Mouse (Mus musculus) stomach, postnatal 0 days (tissue): ENCODE results near the gene Ttc39d.

ENCODE experiments used
- CTCF ChIP-seq: IDR thresholded peaks from 2 replicates; pipeline ENCODE4 v1.5.1; 2016; ENCODE audit warnings: antibody characterized with exemption, low read depth, mild to moderate bottlenecking, moderate library complexity
- EP300 ChIP-seq: optimal IDR thresholded peaks from 2 replicates; pipeline ENCODE3; 2016; ENCODE audit warnings: antibody characterized with exemption

- no peak for TF ChIP-seq CTCF
- TF ChIP-seq EP300, result no peak
Observed at GRCm38 (mm10) chr17:80254421-80254820, 47.2 kb downstream of the Ttc39d start.
